ENCODE assay signal across 8 mouse cellular contexts in genomic region chr19:6401131-6401815, GRCm38 (mm10). TPM values are rescaled to one million over a fixed set of nuclear protein-coding genes. Genes with fewer than 3 reads are reported as not detected.
A peak's percentile ranks its signal among the peaks of the same experiment; 100 is the strongest.
DNase-seq lines count a peak whose midpoint lies in the region; ATAC-seq and TF ChIP-seq lines count a peak whose summit lies in the region.

No protein-coding gene starts in this region.

- 1% methylated on average over 32 of the region's 32 CpGs for WGBS in embryonic facial prominence, embryonic 12.5 days
- 1% methylated on average over 32 of the region's 32 CpGs for WGBS in intestine, postnatal 0 days
- under 1% methylated on average over 32 of the region's 32 CpGs for WGBS in neural tube, embryonic 12.5 days
- under 1% methylated on average over 32 of the region's 32 CpGs for WGBS in thymus, adult 2 months

- H3K27me3 ChIP-seq in embryonic facial prominence, embryonic 12.5 days = peaks cover 60% of the 10 kb centered on the region
- peaks cover 30% of the 10 kb centered on the region for H3K27me3 ChIP-seq in intestine, postnatal 0 days (replicated peaks; ENCODE audit: control insufficient read depth, insufficient read depth, low read length)
- peaks cover 39% of the 10 kb centered on the region for H3K27me3 ChIP-seq in neural tube, embryonic 12.5 days (replicated peaks)
- no peaks in the 10 kb centered on the region for H3K27me3 ChIP-seq in thymus, adult 2 months (ENCODE audit: control insufficient read depth, insufficient read depth, low read length)

- H3K9me3 ChIP-seq in embryonic facial prominence, embryonic 12.5 days = no peaks in the 10 kb centered on the region
- H3K9me3 ChIP-seq in intestine, postnatal 0 days (ENCODE audit: control insufficient read depth) = no peaks in the 10 kb centered on the region
- no peaks in the 10 kb centered on the region for H3K9me3 ChIP-seq in neural tube, embryonic 12.5 days

- ATAC-seq in embryonic facial prominence, embryonic 12.5 days (ENCODE audit: insufficient number of reproducible peaks, insufficient read depth, low FRiP score, low TSS enrichment) = peak; percentile 2; the same call in 1 of the 2 replicates
- ATAC-seq in intestine, postnatal 0 days = peak; percentile 37
- ATAC-seq in neural tube, embryonic 12.5 days (ENCODE audit: low FRiP score, low read depth) = peak; percentile 3; the same call in 1 of the 2 replicates

- H3K4me3 ChIP-seq in embryonic facial prominence, embryonic 12.5 days = peak overlapping the region; percentile 61
- H3K4me3 ChIP-seq in intestine, postnatal 0 days (ENCODE audit: low read depth, low read length) = peak overlapping the region; percentile 52
- H3K4me3 ChIP-seq in neural tube, embryonic 12.5 days = peak overlapping the region; percentile 30
- peak overlapping the region; percentile 81 for H3K4me3 ChIP-seq in thymus, adult 2 months (ENCODE audit: control insufficient read depth, insufficient read depth, low read length)

- TF ChIP-seq POLR2A in thymus, adult 2 months (IDR thresholded peaks at IDR 0.05; ENCODE audit: control insufficient read depth, extremely low read depth, insufficient read depth, low read length, poor library complexity) = no peak

- DNase-seq in CD4-positive, CD25-positive, alpha-beta regulatory T cell, adult 2 months (ENCODE audit: low read depth, low spot score) = peak; percentile 88
- DNase-seq in adrenal gland, adult 2 months = peak; percentile 85
- DNase-seq in heart, adult 11 months = peak; percentile 99
- DNase-seq in lung, adult 18-20 months = peak; percentile 86 to 92
- peak; percentile 92 for DNase-seq in thymus, adult 2 months

- no peaks in the 10 kb centered on the region for H3K36me3 ChIP-seq in embryonic facial prominence, embryonic 12.5 days
- no peaks in the 10 kb centered on the region for H3K36me3 ChIP-seq in intestine, postnatal 0 days (ENCODE audit: control insufficient read depth, insufficient read depth)
- no peaks in the 10 kb centered on the region for H3K36me3 ChIP-seq in neural tube, embryonic 12.5 days
- peaks cover 13% of the 10 kb centered on the region; the same call in 1 of the 2 replicates for H3K36me3 ChIP-seq in thymus, adult 2 months (ENCODE audit: control insufficient read depth, insufficient read depth, low read length)

- TF ChIP-seq CTCF in intestine, postnatal 0 days (IDR thresholded peaks at IDR 0.05; ENCODE audit: low read depth) = peak; percentile 91
- peak; percentile 98 for TF ChIP-seq CTCF in thymus, adult 2 months (IDR thresholded peaks at IDR 0.05; ENCODE audit: borderline replicate concordance, control insufficient read depth, extremely low read depth, insufficient read depth, low read length, poor library complexity)

- no peak overlapping the region for H3K27ac ChIP-seq in embryonic facial prominence, embryonic 12.5 days
- H3K27ac ChIP-seq in intestine, postnatal 0 days (ENCODE audit: low read depth, low read length) = no peak overlapping the region
- H3K27ac ChIP-seq in neural tube, embryonic 12.5 days = no peak overlapping the region
- H3K27ac ChIP-seq in thymus, adult 2 months (ENCODE audit: control insufficient read depth, insufficient read depth, low read length) = peak overlapping the region; percentile 99; the same call in 1 of the 2 replicates

- peak overlapping the region; percentile 61 for H3K4me2 ChIP-seq in embryonic facial prominence, embryonic 12.5 days (replicated peaks)
- peak overlapping the region; percentile 78 for H3K4me2 ChIP-seq in intestine, postnatal 0 days (replicated peaks; ENCODE audit: low read depth)
- H3K4me2 ChIP-seq in neural tube, embryonic 12.5 days (replicated peaks) = peak overlapping the region; percentile 100

- peaks cover 34% of the 10 kb centered on the region for H3K4me1 ChIP-seq in embryonic facial prominence, embryonic 12.5 days
- peaks cover 14% of the 10 kb centered on the region; the same call in 1 of the 2 replicates for H3K4me1 ChIP-seq in intestine, postnatal 0 days (replicated peaks; ENCODE audit: control insufficient read depth, insufficient read depth, low read length)
- peaks cover 41% of the 10 kb centered on the region for H3K4me1 ChIP-seq in neural tube, embryonic 12.5 days
- peaks cover 36% of the 10 kb centered on the region for H3K4me1 ChIP-seq in thymus, adult 2 months (replicated peaks; ENCODE audit: control insufficient read depth, insufficient read depth, low read length)

- 0 out of 2 replicates have a peak overlapping the region, but pooled peaks have one; percentile 15 for H3K9ac ChIP-seq in embryonic facial prominence, embryonic 12.5 days
- H3K9ac ChIP-seq in intestine, postnatal 0 days (ENCODE audit: low read depth, low read length) = 0 out of 2 replicates have a peak overlapping the region, but pooled peaks have one; percentile 0
- H3K9ac ChIP-seq in neural tube, embryonic 12.5 days = no peak overlapping the region

RNA-seq across cellular contexts. Expression of gene Rasgrp2, which starts 2.1 kb away (rescaled TPM):
- 10 to 100 TPM; 31.4 to 37.0 TPM for total RNA-seq in adrenal gland, adult 2 months (2021)
- 79.6 and 84.5 TPM in 2 replicates for polyA plus RNA-seq in adrenal gland, adult 2 months (2012; rRNA removed)
- polyA plus RNA-seq in embryonic facial prominence, embryonic 12.5 days (2016; fragmentation: Nextera tagmentation; extraction: Ambion mirVana) = 24.5 and 30.9 TPM in 2 replicates
- 38.5 and 41.5 TPM in 2 replicates for polyA plus RNA-seq in intestine, postnatal 0 days (2015; fragmentation: Nextera tagmentation; extraction: Ambion mirVana)
- polyA plus RNA-seq in neural tube, embryonic 12.5 days (2016; fragmentation: Nextera tagmentation; extraction: Ambion mirVana) = 26.4 and 28.3 TPM in 2 replicates
- 558 and 561 TPM in 2 replicates for polyA plus RNA-seq in thymus, adult 2 months (2012; rRNA removed)

RNA-seq across cellular contexts. Expression of gene Pygm, which starts 17.1 kb away (rescaled TPM):
- 10 to 100 TPM; 48.3 to 94.0 TPM for total RNA-seq in adrenal gland, adult 2 months (2021)
- 97.8 and 115 TPM in 2 replicates for polyA plus RNA-seq in adrenal gland, adult 2 months (2012; rRNA removed)
- 3.5 and 6.0 TPM in 2 replicates for polyA plus RNA-seq in embryonic facial prominence, embryonic 12.5 days (2016; fragmentation: Nextera tagmentation; extraction: Ambion mirVana)
- polyA plus RNA-seq in intestine, postnatal 0 days (2015; fragmentation: Nextera tagmentation; extraction: Ambion mirVana) = 4.1 and 4.7 TPM in 2 replicates
- polyA plus RNA-seq in neural tube, embryonic 12.5 days (2016; fragmentation: Nextera tagmentation; extraction: Ambion mirVana) = 4.7 and 5.5 TPM in 2 replicates
- polyA plus RNA-seq in thymus, adult 2 months (2012; rRNA removed) = 6.5 and 41.6 TPM in 2 replicates

RNA-seq across cellular contexts. Expression of gene Nrxn2, which starts 17.3 kb away (rescaled TPM):
- total RNA-seq in adrenal gland, adult 2 months (2021) = 10 to 100 TPM; 12.1 to 14.0 TPM
- 14.3 and 18.1 TPM in 2 replicates for polyA plus RNA-seq in adrenal gland, adult 2 months (2012; rRNA removed)
- polyA plus RNA-seq in embryonic facial prominence, embryonic 12.5 days (2016; fragmentation: Nextera tagmentation; extraction: Ambion mirVana) = 2.8 and 4.9 TPM in 2 replicates
- polyA plus RNA-seq in intestine, postnatal 0 days (2015; fragmentation: Nextera tagmentation; extraction: Ambion mirVana) = 1.2 and 1.4 TPM in 2 replicates
- polyA plus RNA-seq in neural tube, embryonic 12.5 days (2016; fragmentation: Nextera tagmentation; extraction: Ambion mirVana) = 31.2 and 32.9 TPM in 2 replicates
- 1.2 and 1.5 TPM in 2 replicates for polyA plus RNA-seq in thymus, adult 2 months (2012; rRNA removed)

RNA-seq across cellular contexts. Expression of gene Sf1, which starts 37.8 kb away (rescaled TPM):
- 100 to 1,000 TPM; 141 to 286 TPM for total RNA-seq in adrenal gland, adult 2 months (2021)
- polyA plus RNA-seq in adrenal gland, adult 2 months (2012; rRNA removed) = 346 and 350 TPM in 2 replicates
- polyA plus RNA-seq in embryonic facial prominence, embryonic 12.5 days (2016; fragmentation: Nextera tagmentation; extraction: Ambion mirVana) = 158 and 159 TPM in 2 replicates
- 51.9 and 55.3 TPM in 2 replicates for polyA plus RNA-seq in intestine, postnatal 0 days (2015; fragmentation: Nextera tagmentation; extraction: Ambion mirVana)
- 171 TPM in 2 replicates for polyA plus RNA-seq in neural tube, embryonic 12.5 days (2016; fragmentation: Nextera tagmentation; extraction: Ambion mirVana)
- polyA plus RNA-seq in thymus, adult 2 months (2012; rRNA removed) = 365 and 553 TPM in 2 replicates

Comparison
In these comparisons a context has a peak if more than half of its experiments do, and no peak if none do; other contexts are left out.
1. H3K4me3 ChIP-seq: peak in every context shown above with its lines; median percentile 81 in thymus, adult 2 months; 61 in embryonic facial prominence, embryonic 12.5 days; 52 in intestine, postnatal 0 days; 30 in neural tube, embryonic 12.5 days.